Mouse (Mus musculus): ENCODE measurements at regions not wholly inside any gene's neighbourhood (a gene's known extent, or its start where the extent isn't known, plus 50 kb on each side); places are given as distances from the start of the nearest gene placed in this dataset.

GRCm38 (mm10) chr2:92673064-92673813, 73.7 kb downstream of the Chst1 start:
- TF ChIP-seq POLR2A (IDR thresholded peaks at IDR 0.05; ENCODE audit: insufficient read depth, low read depth, low read length) (no peak), CTCF (IDR thresholded peaks at IDR 0.05) (no peak)
